Mouse (Mus musculus): ENCODE measurements at regions not wholly inside any gene's neighbourhood (a gene's known extent, or its start where the extent isn't known, plus 50 kb on each side); places are given as distances from the start of the nearest gene placed in this dataset.

DNA sequence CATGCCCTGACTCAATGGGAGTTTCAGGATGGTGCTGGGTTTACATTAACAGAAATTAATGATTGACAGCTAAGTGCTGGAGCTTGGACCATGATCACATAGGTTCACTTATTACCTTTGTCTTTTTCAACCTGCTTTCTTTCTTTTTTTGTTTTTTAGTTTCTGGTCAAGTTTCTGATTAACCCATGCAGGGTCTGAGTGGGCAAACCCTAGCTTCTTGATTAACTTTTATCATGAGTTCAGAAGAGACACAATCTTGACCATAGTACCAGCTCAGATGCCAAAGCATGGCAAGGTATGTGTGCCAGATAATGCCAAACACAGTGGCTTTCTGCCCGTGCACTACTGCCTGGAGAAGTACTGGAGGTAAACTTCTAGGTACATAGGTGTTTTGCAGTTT is 482.2 kb downstream of the Gm10295 start:
- 79% methylated on average over 1 of the region's 1 CpGs for WGBS
- no peak for TF ChIP-seq CTCF (IDR thresholded peaks at IDR 0.05; ENCODE audit: low read depth)
- no peak overlapping the region for H3K27ac ChIP-seq (ENCODE audit: low read depth, low read length)

DNA sequence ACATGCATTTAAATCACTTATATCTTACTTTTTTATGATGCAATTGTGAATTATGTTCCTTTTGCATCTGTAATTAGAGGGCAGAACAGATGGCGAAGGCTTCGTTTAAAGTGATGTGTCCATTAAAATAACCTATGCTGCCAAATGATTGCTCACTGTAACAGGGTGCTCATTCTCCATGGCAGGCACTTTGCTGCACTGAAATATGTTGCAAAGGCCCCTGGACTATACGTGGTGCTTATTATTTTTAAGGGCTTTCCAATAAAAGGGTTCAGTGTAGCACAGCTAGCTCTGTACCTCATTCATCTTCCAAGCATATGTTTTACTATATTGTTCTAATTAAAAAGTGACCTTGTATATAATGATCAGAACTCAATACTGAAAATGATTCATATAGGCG is 491.3 kb downstream of the Gm10295 start:
- 54% methylated on average over 4 of the region's 4 CpGs for WGBS
- no peaks in the 10 kb centered on the region for H3K9me3 ChIP-seq (ENCODE audit: low read length)
- H3K27me3 ChIP-seq (ENCODE audit: insufficient read depth, low read length): no peaks in the 10 kb centered on the region
- H3K4me2 ChIP-seq (ENCODE audit: low read depth): no peak overlapping the region
- no peak overlapping the region for H3K9ac ChIP-seq
- H3K4me1 ChIP-seq (ENCODE audit: insufficient read depth): no peaks in the 10 kb centered on the region; the same call in 1 of the 2 replicates
- TF ChIP-seq CTCF (IDR thresholded peaks at IDR 0.05; ENCODE audit: low read depth): no peak
- H3K36me3 ChIP-seq (ENCODE audit: insufficient read depth): no peaks in the 10 kb centered on the region
- no peak for ATAC-seq
- no peak overlapping the region for H3K4me3 ChIP-seq (ENCODE audit: low read depth, low read length)
- no peak overlapping the region for H3K27ac ChIP-seq (ENCODE audit: low read depth, low read length)
- DNase-seq: no peak

More for the DNA sequence above, 482.2 kb downstream of the Gm10295 start:
- Histone ChIP-seq H3K4me3 (ENCODE audit: low read depth, low read length) (no peak overlapping the region), H3K9me3 (ENCODE audit: low read length) (no peaks in the 10 kb centered on the region), H3K36me3 (ENCODE audit: insufficient read depth) (no peaks in the 10 kb centered on the region), H3K4me2 (ENCODE audit: low read depth) (no peak overlapping the region), H3K9ac (no peak overlapping the region), H3K27me3 (ENCODE audit: insufficient read depth, low read length) (no peaks in the 10 kb centered on the region), H3K4me1 (ENCODE audit: insufficient read depth) (no peaks in the 10 kb centered on the region)
- ATAC-seq (no peak), DNase-seq (no peak)

DNA sequence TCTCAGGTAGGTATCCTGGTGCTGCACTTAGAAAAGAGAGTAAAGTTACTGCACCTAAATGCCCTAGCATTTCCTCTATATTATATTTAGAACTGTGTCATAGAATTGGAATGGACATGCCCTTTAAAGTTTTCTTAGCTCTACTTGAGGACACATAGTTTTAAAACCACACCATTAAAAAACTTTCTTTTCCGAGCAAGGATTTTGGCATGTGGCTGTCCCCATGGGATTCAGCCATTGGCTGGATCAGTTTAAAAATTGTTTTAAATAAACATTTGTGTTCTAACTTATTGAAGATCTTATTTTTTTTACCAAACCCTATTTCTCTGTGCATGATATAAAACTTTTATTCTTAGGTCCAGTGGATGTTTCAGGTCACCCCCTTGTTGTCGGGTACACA is 484.2 kb upstream of the Nr2f2 start:
- 87% methylated on average over 2 of the region's 2 CpGs for WGBS
- Histone ChIP-seq H3K27me3 (ENCODE audit: insufficient read depth, low read length) (no peaks in the 10 kb centered on the region), H3K4me3 (ENCODE audit: low read depth, low read length) (no peak overlapping the region), H3K9me3 (ENCODE audit: low read length) (no peaks in the 10 kb centered on the region), H3K4me1 (ENCODE audit: insufficient read depth) (no peaks in the 10 kb centered on the region), H3K9ac (no peak overlapping the region), H3K4me2 (ENCODE audit: low read depth) (no peak overlapping the region), H3K36me3 (ENCODE audit: insufficient read depth) (no peaks in the 10 kb centered on the region), H3K27ac (ENCODE audit: low read depth, low read length) (no peak overlapping the region)
- no peak for DNase-seq
- TF ChIP-seq CTCF (IDR thresholded peaks at IDR 0.05; ENCODE audit: low read depth): no peak
- ATAC-seq: no peak

DNA sequence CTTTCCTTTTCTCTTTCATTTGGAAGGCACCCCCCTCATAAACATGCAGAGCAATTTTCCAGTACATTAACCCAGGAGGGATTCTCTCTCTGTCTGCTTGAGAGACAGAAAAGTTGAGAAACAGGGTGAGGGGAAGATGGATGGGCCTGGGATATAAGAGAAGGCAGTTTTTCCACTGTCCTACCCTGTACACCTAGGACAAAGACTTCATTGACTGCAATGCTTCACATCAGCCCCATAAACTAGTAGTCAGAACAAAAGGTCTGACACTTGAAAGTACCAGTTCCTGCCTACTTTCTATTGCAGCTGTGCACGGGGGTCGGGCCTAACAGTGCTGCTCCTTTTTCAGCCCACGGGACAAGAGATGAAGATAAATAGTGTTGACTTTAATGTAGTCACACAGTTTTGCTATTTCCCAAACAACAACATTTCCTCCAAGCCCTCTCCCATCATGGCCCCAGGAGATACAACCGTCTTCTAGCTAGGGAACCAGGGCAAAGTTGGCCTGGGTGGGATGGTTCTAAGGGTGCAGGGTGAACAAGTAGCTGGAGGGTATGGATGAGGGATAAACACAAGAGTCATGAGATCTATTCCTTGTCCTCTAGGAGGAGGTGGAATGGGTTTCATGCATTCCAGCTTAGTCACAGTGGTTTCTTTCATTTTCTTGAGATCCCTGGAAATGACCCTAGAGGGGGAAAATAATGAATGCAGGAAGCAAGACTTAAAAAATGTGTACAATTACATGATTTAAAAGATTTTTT is 481.7 kb upstream of the Nr2f2 start:
- no peak for TF ChIP-seq CTCF (IDR thresholded peaks at IDR 0.05; ENCODE audit: low read depth)
- no peak overlapping the region for H3K27ac ChIP-seq (ENCODE audit: low read depth, low read length)
- ATAC-seq (no peak), DNase-seq (no peak)
- no peak overlapping the region for H3K9ac ChIP-seq
- H3K27me3 ChIP-seq (ENCODE audit: insufficient read depth, low read length): no peaks in the 10 kb centered on the region
- no peak overlapping the region for H3K4me3 ChIP-seq (ENCODE audit: low read depth, low read length)
- H3K4me1 ChIP-seq (ENCODE audit: insufficient read depth): no peaks in the 10 kb centered on the region
- H3K9me3 ChIP-seq (ENCODE audit: low read length): no peaks in the 10 kb centered on the region
- H3K4me2 ChIP-seq (ENCODE audit: low read depth): no peak overlapping the region
- WGBS: 67% methylated on average over 4 of the region's 4 CpGs
- no peaks in the 10 kb centered on the region for H3K36me3 ChIP-seq (ENCODE audit: insufficient read depth)

DNA sequence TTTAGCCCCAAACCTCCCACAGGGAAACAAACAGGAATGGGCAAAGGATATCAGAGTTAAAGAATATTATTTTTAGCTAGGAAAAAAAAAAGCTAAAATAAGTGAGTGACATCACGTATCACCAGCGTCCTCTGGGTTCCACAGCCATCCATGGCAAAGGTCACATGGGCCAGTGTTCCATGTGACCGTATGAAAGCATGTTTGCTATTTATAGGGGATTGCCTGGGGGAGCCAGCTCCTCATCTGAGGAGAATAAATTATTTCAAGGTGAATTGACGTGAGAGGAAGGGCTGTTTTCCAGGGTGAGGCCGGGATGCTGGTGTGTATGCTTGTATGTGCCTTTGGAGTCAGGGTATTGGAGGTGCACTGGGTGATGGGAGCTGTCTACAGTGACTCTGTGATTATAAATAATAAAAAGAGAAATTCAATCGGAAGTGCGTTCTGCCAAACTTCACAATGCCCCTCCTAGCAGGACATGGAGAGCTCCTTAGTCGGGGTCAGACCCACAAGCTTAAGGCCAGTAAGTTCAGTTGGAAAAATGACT is 481.0 kb upstream of the Nr2f2 start:
- no peak for TF ChIP-seq CTCF (IDR thresholded peaks at IDR 0.05; ENCODE audit: low read depth)
- H3K4me1 ChIP-seq (ENCODE audit: insufficient read depth): no peaks in the 10 kb centered on the region
- DNase-seq: no peak
- H3K27me3 ChIP-seq (ENCODE audit: insufficient read depth, low read length): no peaks in the 10 kb centered on the region
- no peaks in the 10 kb centered on the region for H3K36me3 ChIP-seq (ENCODE audit: insufficient read depth)
- H3K9ac ChIP-seq: no peak overlapping the region
- no peaks in the 10 kb centered on the region for H3K9me3 ChIP-seq (ENCODE audit: low read length)
- no peak for ATAC-seq
- H3K27ac ChIP-seq (ENCODE audit: low read depth, low read length): no peak overlapping the region
- no peak overlapping the region for H3K4me2 ChIP-seq (ENCODE audit: low read depth)
- WGBS: 81% methylated on average over 8 of the region's 8 CpGs
- no peak overlapping the region for H3K4me3 ChIP-seq (ENCODE audit: low read depth, low read length)

DNA sequence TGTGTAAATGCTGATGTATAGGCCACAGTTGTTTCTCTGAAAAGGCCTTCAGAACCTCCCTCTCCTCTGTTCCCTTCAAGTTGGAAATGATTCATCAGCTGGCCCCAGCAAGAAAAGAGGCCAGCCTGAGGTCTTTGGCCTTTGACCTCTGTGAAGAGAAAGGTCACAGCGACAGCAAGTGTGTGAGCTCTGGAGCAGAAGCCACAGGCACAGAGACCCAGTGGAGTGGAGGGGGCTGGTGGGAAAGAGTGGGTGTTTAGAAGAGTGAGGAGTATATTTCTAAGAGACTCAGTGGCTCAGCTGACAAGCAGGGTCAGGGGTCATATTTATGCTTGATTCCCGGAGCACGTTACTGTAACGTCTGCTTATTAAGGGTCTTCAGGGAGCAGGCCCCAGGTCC is 479.5 kb upstream of the Nr2f2 start:
- no peaks in the 10 kb centered on the region for H3K36me3 ChIP-seq (ENCODE audit: insufficient read depth)
- 21% methylated on average over 4 of the region's 4 CpGs for WGBS
- DNase-seq (no peak), ATAC-seq (no peak)
- no peaks in the 10 kb centered on the region for H3K27me3 ChIP-seq (ENCODE audit: insufficient read depth, low read length)
- no peaks in the 10 kb centered on the region for H3K9me3 ChIP-seq (ENCODE audit: low read length)
- no peak for TF ChIP-seq CTCF (IDR thresholded peaks at IDR 0.05; ENCODE audit: low read depth)
- no peak overlapping the region for H3K4me2 ChIP-seq (ENCODE audit: low read depth)
- H3K4me1 ChIP-seq (ENCODE audit: insufficient read depth): no peaks in the 10 kb centered on the region
- no peak overlapping the region for H3K9ac ChIP-seq
- no peak overlapping the region for H3K27ac ChIP-seq (ENCODE audit: low read depth, low read length)
- no peak overlapping the region for H3K4me3 ChIP-seq (ENCODE audit: low read depth, low read length)

DNA sequence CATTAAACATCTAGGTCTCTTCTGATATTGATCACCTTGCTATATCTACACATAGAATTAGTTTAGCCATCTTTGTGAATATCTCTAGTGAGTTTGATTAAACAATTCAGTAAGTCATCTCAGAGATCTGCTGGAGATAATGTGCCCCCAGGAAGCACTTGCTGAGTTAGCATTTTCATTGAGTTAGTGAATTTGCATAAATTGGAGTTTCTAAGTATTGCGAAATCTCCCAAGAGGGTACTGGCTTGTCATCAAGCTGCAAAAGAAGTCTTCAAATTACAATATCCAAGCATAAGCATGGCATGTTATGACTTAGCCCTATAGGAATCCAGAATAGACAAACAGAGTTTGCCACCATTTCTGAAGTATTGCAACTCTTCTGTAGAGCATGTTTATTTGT is 473.6 kb upstream of the Nr2f2 start:
- H3K27me3 ChIP-seq (ENCODE audit: insufficient read depth, low read length): no peaks in the 10 kb centered on the region
- no peak for TF ChIP-seq CTCF (IDR thresholded peaks at IDR 0.05; ENCODE audit: low read depth)
- H3K4me3 ChIP-seq (ENCODE audit: low read depth, low read length): no peak overlapping the region
- H3K27ac ChIP-seq (ENCODE audit: low read depth, low read length): no peak overlapping the region
- no peaks in the 10 kb centered on the region for H3K4me1 ChIP-seq (ENCODE audit: insufficient read depth)
- no peak overlapping the region for H3K9ac ChIP-seq
- 82% methylated on average over 1 of the region's 1 CpGs for WGBS
- H3K36me3 ChIP-seq (ENCODE audit: insufficient read depth): no peaks in the 10 kb centered on the region
- H3K4me2 ChIP-seq (ENCODE audit: low read depth): no peak overlapping the region
- DNase-seq (no peak), ATAC-seq (no peak)
- no peaks in the 10 kb centered on the region for H3K9me3 ChIP-seq (ENCODE audit: low read length)
